Mouse (Mus musculus) cerebellum, adult 2 months (tissue): ENCODE results near the gene Arpc2.

ENCODE experiments used
- CTCF ChIP-seq: fragments of 200-500 bp; IDR thresholded peaks from 2 replicates; pipeline ENCODE4 v1.5.1; 2011; ENCODE audit warnings: low read depth, mild to moderate bottlenecking, control low read depth, low read length, moderate library complexity, borderline replicate concordance; ENCODE audit not compliant: insufficient read depth
- POLR2A ChIP-seq: fragments of 200-500 bp; IDR thresholded peaks from 2 replicates; pipeline ENCODE4 v1.6.1; 2011; ENCODE audit warnings: low read length, control low read depth, borderline replicate concordance; ENCODE audit not compliant: insufficient read depth

GRCm38 (mm10) chr1:74199046-74199445 lies 36.8 kb upstream of the Arpc2 start:
- TF ChIP-seq CTCF (no peak), POLR2A (no peak)
